ENCODE assay signal across 21 mouse cellular contexts in genomic region chr11:4213107-4213506, GRCm38 (mm10). TPM values are rescaled to one million over a fixed set of nuclear protein-coding genes. Genes with fewer than 3 reads are reported as not detected.
A peak's percentile ranks its signal among the peaks of the same experiment; 100 is the strongest.
DNase-seq lines count a peak whose midpoint lies in the region.
"Had no signal": no experiment of that assay in that cellular context is flagged by ENCODE, and none has a peak within 500 bp of the region (broad histone marks: within the 10 kb centered on the region; RNA-seq: fewer than 3 reads in every experiment).

No protein-coding gene starts in this region.

- H3K4me3 ChIP-seq in forebrain, embryonic 10.5 days, result no peak overlapping the region
- H3K4me3 ChIP-seq: embryonic facial prominence, embryonic 12.5 days; forebrain, embryonic 12.5 days; heart, embryonic 12.5 days; hindbrain, embryonic 10.5 days; intestine, embryonic 15.5 days had no signal

- H3K36me3 ChIP-seq in forebrain, embryonic 10.5 days (replicated peaks), result peaks cover 77% of the 10 kb centered on the region

- 94% methylated on average over 10 of the region's 10 CpGs for WGBS in forebrain, embryonic 10.5 days

- H3K27ac ChIP-seq in forebrain, embryonic 10.5 days, result no peak overlapping the region
- H3K27ac ChIP-seq: embryonic facial prominence, embryonic 12.5 days; forebrain, embryonic 12.5 days; hindbrain, embryonic 10.5 days; hindbrain, embryonic 14.5 days; intestine, embryonic 15.5 days had no signal

- no peaks in the 10 kb centered on the region; the same call in 1 of the 2 replicates for H3K9me3 ChIP-seq in forebrain, embryonic 10.5 days
- H3K9me3 ChIP-seq: embryonic facial prominence, embryonic 12.5 days; forebrain, embryonic 12.5 days; heart, embryonic 12.5 days; hindbrain, embryonic 10.5 days; intestine, embryonic 15.5 days had no signal

- H3K27me3 ChIP-seq in forebrain, embryonic 10.5 days (ENCODE audit: poor library complexity, severe bottlenecking), result peaks cover 7% of the 10 kb centered on the region
- H3K27me3 ChIP-seq: CH12.LX; heart, embryonic 12.5 days; intestine, embryonic 15.5 days had no signal

- intact Hi-C loops in left cerebral cortex, postnatal 10 days (cut with DNase I), result no loop called here

- peak; percentile 50 for DNase-seq in adrenal gland, postnatal 10 days
- no peak for DNase-seq in adrenal gland, postnatal 25 days
- DNase-seq in ovary, postnatal 36 days (ENCODE audit: low spot score), result peak; percentile 51
- DNase-seq in ovary, postnatal 10 days (ENCODE audit: low spot score), result no peak
- peak; percentile 62 for DNase-seq in ZHBTc4 (ENCODE audit: low read depth, low spot score)
- DNase-seq in testis, postnatal 10 days (ENCODE audit: low spot score), result peak; percentile 71
- no peak for DNase-seq in left cerebral cortex, postnatal 10 days (ENCODE audit: extremely low spot score in 1 of 2, low spot score in 2 of 2)
- DNase-seq in forebrain, embryonic 10.5 days (ENCODE audit: extremely low spot score, low spot score), result no peak
- DNase-seq: cerebellum, adult 11-12 months; cerebellum, adult 9-10 months; cerebellum, postnatal 25 days; gastrocnemius, postnatal 10 days had no signal

- peaks cover 7% of the 10 kb centered on the region for H3K4me1 ChIP-seq in forebrain, embryonic 10.5 days
- H3K4me1 ChIP-seq: embryonic facial prominence, embryonic 12.5 days had no signal

RNA-seq across cellular contexts. Expression of gene Castor1, which starts 4.9 kb away (rescaled TPM):
- 1 to 10 TPM; 5.6 to 8.3 TPM for total RNA-seq in adrenal gland, postnatal 10 days (2021)
- 3.0 and 4.1 TPM in 2 replicates for total RNA-seq in adrenal gland, postnatal 25 days (2021)
- 1 to 10 TPM; 2.1 to 5.2 TPM for total RNA-seq in left cerebral cortex, postnatal 10 days (2021)
- polyA plus RNA-seq in forebrain, embryonic 10.5 days (2016; fragmentation: Nextera tagmentation; extraction: Ambion mirVana), result 1.9 and 2.6 TPM in 2 replicates

RNA-seq across cellular contexts. Expression of gene Osm, which starts 23.1 kb away (rescaled TPM):
- under 1 TPM in 1 of 2 experiments, not detected in 1; 0.18 TPM for total RNA-seq in adrenal gland, postnatal 10 days (2021)
- total RNA-seq in adrenal gland, postnatal 25 days (2021), result not detected in 2 replicates
- total RNA-seq in left cerebral cortex, postnatal 10 days (2021), result not detected
- polyA plus RNA-seq in forebrain, embryonic 10.5 days (2016; fragmentation: Nextera tagmentation; extraction: Ambion mirVana), result 0.06 TPM in 1 of 2 replicates, not detected in the other
- total RNA-seq: gastrocnemius, postnatal 10 days; heart, postnatal 25 days had no signal
- polyA plus RNA-seq: embryonic facial prominence, embryonic 12.5 days; forebrain, embryonic 12.5 days; forebrain, embryonic 16.5 days; heart, embryonic 12.5 days; hindbrain, embryonic 14.5 days had no signal

RNA-seq across cellular contexts. Expression of gene Tbc1d10a, which starts 26.5 kb away (rescaled TPM):
- 10 to 100 TPM; 15.1 to 16.4 TPM for total RNA-seq in adrenal gland, postnatal 10 days (2021)
- total RNA-seq in adrenal gland, postnatal 25 days (2021), result 15.6 and 15.8 TPM in 2 replicates
- total RNA-seq in left cerebral cortex, postnatal 10 days (2021), result 10 to 100 TPM; 27.4 to 27.8 TPM
- polyA plus RNA-seq in forebrain, embryonic 10.5 days (2016; fragmentation: Nextera tagmentation; extraction: Ambion mirVana), result 24.4 and 25.4 TPM in 2 replicates

RNA-seq across cellular contexts. Expression of gene Lif, which starts 44.2 kb away (rescaled TPM):
- under 1 TPM; 0.30 to 0.69 TPM for total RNA-seq in adrenal gland, postnatal 10 days (2021)
- total RNA-seq in adrenal gland, postnatal 25 days (2021), result 0.09 TPM in 1 of 2 replicates, not detected in the other
- under 1 TPM in 1 of 2 experiments, not detected in 1; 0.09 TPM for total RNA-seq in left cerebral cortex, postnatal 10 days (2021)
- 0.11 TPM in 1 of 2 replicates, not detected in the other for polyA plus RNA-seq in forebrain, embryonic 10.5 days (2016; fragmentation: Nextera tagmentation; extraction: Ambion mirVana)
- polyA plus RNA-seq: forebrain, embryonic 12.5 days; hindbrain, embryonic 14.5 days had no signal

RNA-seq across cellular contexts. Expression of gene Sf3a1, which starts 53.0 kb away (rescaled TPM):
- total RNA-seq in adrenal gland, postnatal 10 days (2021), result 10 to 100 TPM; 41.0 to 44.7 TPM
- 42.1 and 45.6 TPM in 2 replicates for total RNA-seq in adrenal gland, postnatal 25 days (2021)
- total RNA-seq in left cerebral cortex, postnatal 10 days (2021), result 10 to 100 TPM; 73.9 to 75.1 TPM
- polyA plus RNA-seq in forebrain, embryonic 10.5 days (2016; fragmentation: Nextera tagmentation; extraction: Ambion mirVana), result 103 and 104 TPM in 2 replicates

Comparison
In these comparisons a context has a peak if more than half of its experiments do, and no peak if none do; other contexts are left out.
1. DNase-seq: peak in adrenal gland, postnatal 10 days (single experiment), ovary, postnatal 36 days (single experiment), ZHBTc4 (single experiment) and testis, postnatal 10 days (single experiment); none in adrenal gland, postnatal 25 days (single experiment), ovary, postnatal 10 days (single experiment), left cerebral cortex, postnatal 10 days (0 of 2) and forebrain, embryonic 10.5 days (single experiment).